Mouse (Mus musculus): Measurements from ENCODE around the gene Slc38a3.

- TF ChIP-seq POLR2A (IDR thresholded peaks at IDR 0.05; ENCODE audit: low read depth, low read length), result no peak
- TF ChIP-seq CTCF (conservative IDR thresholded peaks at IDR 0.05; ENCODE audit: insufficient read depth, insufficient read length, low read depth, low read length), result no peak
These were observed 9.5 kb upstream of the Slc38a3 start for GRCm38 (mm10) chr9:107678861-107679260.

All from kidney, adult 2 months (tissue).